Mouse (Mus musculus): ENCODE measurements at regions not wholly inside any gene's neighbourhood (a gene's known extent, or its start where the extent isn't known, plus 50 kb on each side); places are given as distances from the start of the nearest gene placed in this dataset.

DNA sequence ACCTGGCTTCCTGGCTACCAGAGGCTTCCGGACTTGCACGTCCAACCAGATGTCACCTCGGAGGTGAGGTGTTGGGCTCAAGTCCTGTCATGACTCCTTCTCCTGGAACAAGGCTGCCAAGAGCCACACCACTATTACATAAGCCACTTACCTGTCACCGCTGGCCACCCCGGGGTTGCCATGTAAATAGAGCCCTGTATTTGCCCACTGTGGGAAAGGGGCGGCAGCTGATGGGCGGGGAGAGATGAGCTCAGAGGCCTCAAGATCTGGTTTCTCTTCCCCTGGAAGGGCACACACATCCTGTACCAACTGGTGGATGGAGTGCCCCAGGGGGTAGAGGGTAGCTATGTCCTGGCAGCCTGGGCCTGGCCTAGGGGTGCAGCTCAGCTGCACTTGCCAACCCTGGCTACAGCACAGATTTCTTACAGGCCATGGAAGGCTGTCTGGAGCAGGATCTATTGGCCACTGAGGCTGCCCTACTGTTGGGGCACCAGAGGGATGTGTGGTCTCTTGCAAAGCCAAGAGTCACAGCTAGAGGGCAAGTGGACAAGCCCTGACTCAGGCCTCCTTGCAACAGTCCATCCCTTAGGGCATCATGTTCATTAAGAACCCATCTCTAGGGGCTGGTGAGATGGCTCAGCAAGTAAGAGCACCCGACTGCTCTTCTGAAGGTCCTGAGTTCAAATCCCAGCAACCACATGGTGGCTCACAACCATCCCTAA lies 76.3 kb downstream of the 1810010D01Rik start:
- Histone ChIP-seq H3K9ac (ENCODE audit: control insufficient read depth, low read depth, low read length, poor library complexity, severe bottlenecking) (no peak overlapping the region), H3K4me3 (ENCODE audit: control insufficient read depth in 1 of 2, insufficient read depth in 1 of 2, low read depth in 2 of 2, low read length in 2 of 2) (no peak overlapping the region), H3K36me3 (ENCODE audit: control insufficient read depth in 1 of 2, insufficient read depth in 2 of 2, low read length in 2 of 2) (no peaks in the 10 kb centered on the region), H3K9me3 (replicated peaks; ENCODE audit: insufficient read depth, low read length) (no peaks in the 10 kb centered on the region), H3K27me3 (ENCODE audit: control insufficient read depth in 1 of 2, insufficient read depth in 2 of 2, low read length in 2 of 2) (no peaks in the 10 kb centered on the region), H3K79me2 (ENCODE audit: control insufficient read depth, insufficient read depth, low read length, poor library complexity) (no peaks in the 10 kb centered on the region), H3K27ac (ENCODE audit: control insufficient read depth, low read depth, low read length) (no peak overlapping the region), H3K4me1 (ENCODE audit: control insufficient read depth in 1 of 2, insufficient read depth in 2 of 2, low read length in 2 of 2) (no peaks in the 10 kb centered on the region)
- DNase-seq (ENCODE audit: low read depth, low spot score): no peak
- TF ChIP-seq MAX (IDR thresholded peaks at IDR 0.05; ENCODE audit: low read length): no peak
- no peak for TF ChIP-seq NELFE (IDR thresholded peaks at IDR 0.05; ENCODE audit: low read depth, low read length)
- no peak for TF ChIP-seq SIN3A (IDR thresholded peaks at IDR 0.05; ENCODE audit: low read length)
- TF ChIP-seq E2F4 (IDR thresholded peaks at IDR 0.05; ENCODE audit: borderline replicate concordance, low read depth, low read length): no peak
- TF ChIP-seq ELF1 (IDR thresholded peaks at IDR 0.05; ENCODE audit: low read depth, low read length): no peak
- no peak for TF ChIP-seq RAD21 (IDR thresholded peaks at IDR 0.05; ENCODE audit: low read depth, low read length)
- no peak for TF ChIP-seq MAFK (IDR thresholded peaks at IDR 0.05; ENCODE audit: borderline replicate concordance, low read depth, low read length)
- no peak for TF ChIP-seq BHLHE40 (IDR thresholded peaks at IDR 0.05; ENCODE audit: borderline replicate concordance, low read depth, low read length)
- TF ChIP-seq ZNF384 (IDR thresholded peaks at IDR 0.05; ENCODE audit: low read depth, low read length): no peak
- no peak for TF ChIP-seq MXI1 (IDR thresholded peaks at IDR 0.05; ENCODE audit: low read depth, low read length)
- TF ChIP-seq UBTF (IDR thresholded peaks at IDR 0.05; ENCODE audit: borderline replicate concordance, insufficient read depth, low read depth, low read length): no peak
- no peak for TF ChIP-seq TBP (IDR thresholded peaks at IDR 0.05; ENCODE audit: low read depth, low read length)
- TF ChIP-seq MAZ (IDR thresholded peaks at IDR 0.05; ENCODE audit: low read depth, low read length): no peak
- no peak for TF ChIP-seq MYB (IDR thresholded peaks at IDR 0.05; ENCODE audit: low read depth, low read length)
- TF ChIP-seq HCFC1 (IDR thresholded peaks at IDR 0.05; ENCODE audit: low read depth, low read length): no peak
- TF ChIP-seq EP300 (IDR thresholded peaks at IDR 0.05; ENCODE audit: low read depth in 1 of 2, low read length in 2 of 2): no peak
- no peak for TF ChIP-seq USF2 (IDR thresholded peaks at IDR 0.05; ENCODE audit: borderline replicate concordance in 1 of 2, insufficient read depth in 1 of 2, low read depth in 1 of 2, low read length in 2 of 2)
- no peak for TF ChIP-seq CHD2 (IDR thresholded peaks at IDR 0.05; ENCODE audit: low read length)
- TF ChIP-seq ZKSCAN1 (IDR thresholded peaks at IDR 0.05; ENCODE audit: low read depth, low read length): no peak

DNA sequence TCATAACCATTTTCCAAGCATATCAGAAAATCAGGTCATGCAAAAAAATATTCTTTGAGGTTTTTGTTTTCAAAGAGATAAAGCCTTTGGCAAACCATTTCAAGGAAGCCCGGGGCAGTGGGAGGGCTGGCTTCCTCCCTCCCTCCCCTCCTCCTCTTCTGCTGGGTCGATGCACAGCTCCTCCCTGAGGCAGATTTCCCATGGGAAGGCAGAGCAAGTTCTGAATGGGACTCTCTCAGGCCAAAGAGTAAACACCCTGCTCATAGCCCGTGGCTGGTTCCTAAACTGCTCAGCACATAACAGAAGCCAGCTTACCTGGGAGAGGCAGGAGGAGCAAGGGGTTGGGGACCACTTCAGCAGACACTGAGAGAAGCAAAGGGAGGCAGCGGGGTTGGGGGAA lies 77.9 kb downstream of the 1810010D01Rik start:
- Histone ChIP-seq H3K79me2 (ENCODE audit: control insufficient read depth, insufficient read depth, low read length, poor library complexity) (no peaks in the 10 kb centered on the region), H3K9me3 (replicated peaks; ENCODE audit: insufficient read depth, low read length) (no peaks in the 10 kb centered on the region), H3K27ac (ENCODE audit: control insufficient read depth, low read depth, low read length) (no peak overlapping the region), H3K4me1 (ENCODE audit: control insufficient read depth in 1 of 2, insufficient read depth in 2 of 2, low read length in 2 of 2) (no peaks in the 10 kb centered on the region), H3K27me3 (ENCODE audit: control insufficient read depth in 1 of 2, insufficient read depth in 2 of 2, low read length in 2 of 2) (no peaks in the 10 kb centered on the region), H3K9ac (ENCODE audit: control insufficient read depth, low read depth, low read length, poor library complexity, severe bottlenecking) (no peak overlapping the region), H3K4me3 (ENCODE audit: control insufficient read depth in 1 of 2, insufficient read depth in 1 of 2, low read depth in 2 of 2, low read length in 2 of 2) (no peak overlapping the region), H3K36me3 (ENCODE audit: control insufficient read depth in 1 of 2, insufficient read depth in 2 of 2, low read length in 2 of 2) (no peaks in the 10 kb centered on the region)
- no peak for DNase-seq (ENCODE audit: low read depth, low spot score)
- TF ChIP-seq TCF12 (IDR thresholded peaks at IDR 0.05; ENCODE audit: low read depth, low read length) (no peak), ETS1 (IDR thresholded peaks at IDR 0.05; ENCODE audit: low read depth, low read length) (no peak), SMC3 (IDR thresholded peaks at IDR 0.05; ENCODE audit: low read depth, low read length) (no peak)
